Mouse (Mus musculus): ENCODE measurements around the gene Masp2.

DNA sequence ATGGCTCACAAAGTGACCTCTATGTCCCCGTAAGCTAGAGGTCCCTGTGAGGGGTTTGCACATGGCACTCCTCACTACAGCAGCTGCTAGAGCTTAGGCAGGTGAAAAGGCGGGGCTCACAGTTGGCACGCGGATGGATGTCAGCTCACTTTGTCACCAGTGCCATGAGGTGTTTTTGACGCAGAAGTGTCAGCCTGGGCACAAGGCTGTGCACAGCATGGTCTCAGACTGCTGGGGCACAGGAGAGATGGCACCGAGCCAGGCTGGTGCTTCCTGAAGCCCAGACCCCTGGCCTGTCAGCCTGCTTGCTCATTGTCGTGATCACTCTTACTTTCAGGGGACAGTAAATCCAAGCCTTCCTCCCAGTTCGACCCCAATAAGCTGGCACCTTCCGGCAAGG is 21.6 kb upstream of the Masp2 start:
- TF ChIP-seq CTCF (IDR thresholded peaks at IDR 0.05; ENCODE audit: borderline replicate concordance, insufficient read depth, low read depth, low read length) = no peak
- no peak for TF ChIP-seq POLR2A (IDR thresholded peaks at IDR 0.05; ENCODE audit: borderline replicate concordance, insufficient read depth, low read length)
